Mouse (Mus musculus): ENCODE data around the gene Otud7b.
"Not testable (repeated sequence)": the region's sequence is repeated elsewhere in the genome, so short reads cannot be mapped to it uniquely, and the experiment has no call there.

Otud7b gene

GRCm38 (mm10) chr3:96135011-96135410, 30.7 kb downstream of the Otud7b start:
- DNase-seq (ENCODE audit: low read depth, low spot score), result no peak

DNA sequence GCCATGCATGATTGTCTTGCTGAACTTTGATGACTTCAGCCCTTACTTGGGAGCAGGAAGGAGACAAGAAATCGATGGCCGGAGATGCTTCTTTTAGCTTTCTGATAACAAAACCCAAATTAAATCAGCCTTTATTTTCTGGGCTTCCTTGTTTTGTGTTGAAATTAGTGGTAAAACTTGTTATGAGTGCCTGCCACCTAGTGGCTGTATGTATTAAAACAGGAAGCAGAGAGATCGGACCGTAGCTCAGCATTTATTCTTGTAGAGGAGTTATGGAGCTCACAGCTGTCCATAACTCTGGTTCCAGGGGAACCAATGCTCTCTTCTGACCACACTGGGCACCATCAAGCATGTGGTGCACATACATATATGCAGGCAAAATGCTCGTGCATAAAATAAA, 43.6 kb downstream of the Otud7b start:
- peak; percentile 84 for DNase-seq (ENCODE audit: low read depth, low spot score)

DNA sequence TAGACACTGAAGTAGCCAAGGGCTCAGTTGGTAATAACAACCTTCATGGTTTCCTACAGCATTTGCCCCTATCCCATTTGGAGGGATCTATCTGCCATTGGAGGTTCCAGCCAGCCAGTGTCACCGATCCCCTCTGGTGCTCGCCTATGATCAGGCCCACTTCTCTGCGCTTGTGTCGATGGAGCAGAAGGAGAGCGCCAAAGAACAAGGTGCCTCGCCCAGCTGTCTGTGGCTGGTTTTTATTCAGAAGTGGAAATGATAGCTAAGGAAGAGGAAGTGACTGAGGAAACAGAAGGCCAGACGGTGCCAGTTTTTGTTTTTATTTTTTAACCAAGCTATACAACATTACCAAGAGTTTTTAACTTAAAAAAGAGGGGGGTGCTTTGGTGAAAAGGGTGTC, 47.5 kb downstream of the Otud7b start:
- DNase-seq (ENCODE audit: low read depth, low spot score), result no peak

DNA sequence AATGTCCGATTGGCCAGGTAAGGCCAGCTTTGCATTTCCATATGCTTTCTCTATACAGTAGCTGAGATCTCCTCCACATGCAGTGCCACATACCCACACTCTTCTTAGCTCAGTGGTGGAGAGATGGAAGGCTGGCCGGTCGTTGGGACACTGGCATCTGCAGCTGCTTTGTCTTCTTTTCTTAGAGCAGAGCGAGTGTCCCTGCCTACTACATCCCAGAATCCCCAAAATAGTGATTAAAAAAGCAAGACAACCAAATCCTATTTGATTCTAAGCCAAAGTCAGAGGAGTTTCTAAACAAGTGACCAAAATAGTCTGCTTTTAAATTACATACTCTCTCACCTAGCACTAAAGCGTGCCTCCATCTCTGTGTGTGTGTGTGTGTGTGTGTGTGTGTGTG, 48.3 kb downstream of the Otud7b start:
- peak; percentile 75 for DNase-seq (ENCODE audit: low read depth, low spot score)

GRCm38 (mm10) chr3:96155501-96155900, 51.2 kb downstream of the Otud7b start:
- DNase-seq (ENCODE audit: low read depth, low spot score), result no peak

GRCm38 (mm10) chr3:96159820-96160219, 55.5 kb downstream of the Otud7b start:
- DNase-seq (ENCODE audit: low read depth, low spot score), result no peak

GRCm38 (mm10) chr3:96160222-96160802, 56.0 kb downstream of the Otud7b start:
- peak; percentile 96 for DNase-seq (ENCODE audit: low read depth, low spot score)

DNA sequence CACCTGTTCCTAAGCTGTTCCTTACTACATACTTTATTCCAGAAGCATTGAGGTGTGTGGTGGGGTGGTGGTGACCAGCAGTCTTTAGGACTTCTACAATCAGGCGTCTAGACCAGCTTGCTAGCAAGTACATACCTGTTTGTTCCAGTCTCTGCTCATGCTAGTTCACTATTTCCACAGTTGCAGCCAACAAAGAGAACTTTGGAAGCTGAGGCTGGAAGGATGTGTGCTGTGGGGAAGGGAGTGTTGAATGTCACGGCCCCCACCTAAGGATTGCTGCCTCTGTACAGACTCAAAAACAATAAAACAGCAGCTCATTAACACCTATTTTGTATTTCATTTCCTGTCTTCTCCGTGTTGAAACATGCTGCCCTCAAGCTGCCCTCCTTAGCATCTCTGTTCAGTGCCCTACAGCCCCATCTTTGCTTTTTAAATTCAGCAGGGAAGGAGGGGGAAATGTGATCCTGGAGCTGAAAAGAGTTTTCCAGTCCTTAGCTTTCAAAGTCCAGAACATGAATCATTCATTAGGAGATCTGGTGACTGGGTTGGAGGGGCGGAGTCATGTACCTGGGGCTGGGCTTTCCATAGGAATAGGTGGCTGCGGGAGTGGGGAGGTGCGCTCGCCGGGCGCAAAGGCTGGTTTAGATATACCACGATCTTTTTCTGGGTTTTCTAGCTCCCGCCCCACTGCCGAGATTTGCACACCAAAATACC, 56.6 kb downstream of the Otud7b start:
- DNase-seq (ENCODE audit: low read depth, low spot score), result peak; percentile 91

DNA sequence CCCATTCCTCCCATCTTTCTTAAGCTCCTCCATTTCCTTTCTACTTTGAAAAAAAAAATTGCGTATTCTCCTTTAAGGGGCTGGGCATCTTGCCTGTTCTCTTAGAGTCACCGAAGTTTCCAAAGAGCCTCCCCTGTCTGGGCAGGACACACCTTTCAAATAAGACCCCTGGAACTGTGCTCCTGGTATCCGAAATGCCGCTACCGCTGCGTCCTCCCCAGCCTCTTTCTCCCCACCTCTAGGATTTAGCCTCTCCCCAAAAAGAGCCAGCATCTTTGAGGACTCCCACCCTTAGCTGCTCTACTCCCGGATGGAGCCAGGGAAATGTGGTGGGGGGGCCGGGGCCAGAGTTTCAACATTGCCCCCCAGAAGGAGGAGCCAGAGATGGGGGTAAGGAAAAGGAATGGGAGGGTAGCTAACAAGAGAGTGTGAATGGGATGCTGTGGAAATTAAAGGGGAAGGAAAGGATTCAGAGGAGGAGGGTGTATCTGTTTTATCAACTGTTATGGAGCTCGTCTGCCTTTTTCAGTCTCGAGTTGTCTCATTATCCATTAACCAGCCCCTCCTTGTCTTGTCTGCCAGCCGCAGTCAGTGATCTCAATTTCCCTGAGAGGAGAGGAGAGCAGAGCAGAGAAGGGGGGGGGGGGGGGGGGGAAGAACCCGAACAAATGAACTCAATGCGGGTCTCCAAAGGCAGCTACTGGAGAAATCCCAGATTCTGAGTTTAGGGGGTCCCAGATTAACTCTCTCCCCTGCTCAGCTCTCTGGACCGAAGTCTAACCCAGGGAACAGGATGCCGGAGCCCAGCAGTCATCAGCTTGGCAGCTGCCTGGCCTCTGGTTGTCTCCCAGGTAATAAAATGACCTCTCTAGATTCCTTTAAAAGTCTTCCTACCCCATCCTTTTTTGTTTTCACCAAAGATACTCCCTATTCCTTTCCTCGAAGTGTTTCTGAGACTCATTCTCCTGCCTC, 57.8 kb downstream of the Otud7b start, which contains the start of gene Mtmr11:
Gene Mtmr11, plus strand, starts transcription at position 136 of the 972 bp plus-strand sequence.
- peak; percentile 59 for DNase-seq (ENCODE audit: low read depth, low spot score)

- DNase-seq (ENCODE audit: low read depth, low spot score), result no peak
Measured at GRCm38 (mm10) chr3:96163040-96163439, 58.7 kb downstream of the Otud7b start.

GRCm38 (mm10) chr3:96168466-96169158, 64.3 kb downstream of the Otud7b start:
- no peak for DNase-seq (ENCODE audit: low read depth, low spot score)

- DNase-seq (ENCODE audit: low read depth, low spot score), result no peak
Measured at GRCm38 (mm10) chr3:96170276-96170675, 65.9 kb downstream of the Otud7b start.

DNA sequence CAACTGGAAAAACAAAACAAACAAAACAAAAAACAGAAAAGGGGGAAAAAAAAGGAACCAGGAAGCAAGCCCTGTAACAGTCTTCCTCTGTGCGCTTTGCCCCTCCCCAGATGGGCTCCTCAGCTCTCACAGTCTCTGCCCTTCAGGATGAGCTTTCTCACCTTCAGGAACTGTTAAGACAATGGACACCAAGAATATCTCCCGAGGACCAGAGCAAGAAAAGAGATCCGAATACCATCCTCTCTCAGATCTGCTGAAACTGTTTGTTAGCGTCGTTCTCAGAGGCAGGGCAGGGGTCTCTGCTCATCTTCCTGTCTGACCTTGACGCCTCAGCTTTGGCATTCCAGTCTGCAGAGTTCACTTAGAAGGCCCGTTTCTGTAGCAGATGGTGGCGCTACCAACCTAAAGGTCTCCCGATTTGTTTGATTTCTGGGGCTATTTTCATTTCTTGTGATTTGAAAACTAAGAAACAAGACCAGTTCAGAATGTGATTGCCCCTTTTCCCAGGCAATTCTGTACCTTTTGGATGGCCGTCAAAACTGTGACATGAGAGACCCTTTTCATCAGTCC, 66.7 kb downstream of the Otud7b start:
- DNase-seq (ENCODE audit: low read depth, low spot score), result no peak

DNA sequence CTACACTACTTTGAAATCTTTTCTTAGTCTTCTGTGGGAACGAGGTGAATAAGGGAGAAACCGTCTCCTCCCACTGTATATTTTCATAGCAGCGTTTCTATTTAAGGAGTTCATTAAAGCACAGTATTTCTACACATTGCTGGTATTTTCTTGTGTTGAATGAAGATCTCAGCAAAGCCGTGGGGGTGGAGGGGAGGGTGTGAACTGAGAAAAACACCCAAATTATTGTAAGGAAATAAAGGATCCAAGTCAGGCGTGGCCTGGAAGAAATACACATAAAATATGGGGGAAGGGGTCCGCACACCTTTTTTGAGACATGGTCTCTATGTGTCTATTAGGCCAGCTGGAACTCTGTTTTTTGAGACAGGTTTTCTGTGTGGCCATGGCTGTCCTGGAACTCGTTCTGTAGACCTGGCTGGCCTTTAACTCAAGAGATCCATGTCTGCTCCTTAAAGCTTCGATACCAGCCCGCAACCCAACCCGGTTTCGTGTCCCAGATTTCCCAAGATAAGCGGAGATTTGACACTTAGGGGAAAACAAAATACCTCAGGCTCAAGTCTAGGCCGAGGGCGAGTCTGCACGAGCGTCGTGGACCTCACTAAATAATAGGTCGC, 67.4 kb downstream of the Otud7b start:
- peak; percentile 71 for DNase-seq (ENCODE audit: low read depth, low spot score)

DNA sequence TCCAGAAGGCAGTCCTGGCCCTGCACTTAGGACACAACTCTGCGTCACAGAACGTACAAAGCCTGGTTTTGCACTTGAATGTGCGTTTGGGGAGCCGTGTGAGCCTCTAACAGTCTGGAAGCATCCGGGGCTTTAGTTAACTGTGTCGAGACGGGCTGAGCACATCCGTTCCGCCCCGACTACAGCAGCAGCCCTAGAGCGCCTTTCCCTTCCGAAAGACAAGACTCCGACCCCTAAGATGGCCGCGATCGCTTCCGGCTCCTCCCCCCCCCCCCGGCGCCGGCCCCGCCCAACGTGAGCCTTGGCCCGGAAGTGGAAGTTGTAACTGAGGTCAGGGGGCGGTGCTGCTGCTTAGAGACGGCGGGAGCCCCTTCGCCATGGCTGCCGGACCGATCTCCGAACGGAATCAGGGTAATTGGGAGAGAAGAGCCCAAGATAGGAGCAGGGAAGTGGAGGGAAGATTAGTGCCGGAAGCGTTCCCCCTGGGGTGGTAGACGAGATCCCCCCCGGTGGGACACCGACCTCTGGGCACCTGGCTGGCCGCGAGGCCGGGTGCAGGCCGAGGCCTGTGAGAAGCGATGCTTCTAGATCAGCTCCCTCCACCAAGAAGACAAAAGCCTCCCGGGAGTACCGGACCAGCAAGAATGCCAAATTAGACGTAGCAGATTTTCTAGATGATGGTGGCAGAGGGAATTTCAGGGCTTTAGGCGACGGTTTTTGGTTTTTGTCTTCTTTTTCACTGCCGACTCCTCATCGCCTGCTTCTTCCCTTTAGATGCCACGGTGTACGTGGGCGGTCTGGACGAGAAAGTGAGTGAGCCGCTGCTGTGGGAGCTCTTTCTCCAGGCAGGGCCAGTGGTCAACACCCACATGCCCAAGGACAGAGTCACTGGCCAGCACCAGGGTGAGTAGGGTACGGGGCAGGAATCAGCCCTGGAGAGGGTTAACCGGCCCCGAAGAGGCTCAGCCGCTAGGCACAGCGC, 68.2 kb downstream of the Otud7b start, which contains the start of gene Sf3b4:
Gene Sf3b4, plus strand, starts transcription at position 136 of the 982 bp plus-strand sequence.
- peak; percentile 96 for DNase-seq (ENCODE audit: low read depth, low spot score)

DNA sequence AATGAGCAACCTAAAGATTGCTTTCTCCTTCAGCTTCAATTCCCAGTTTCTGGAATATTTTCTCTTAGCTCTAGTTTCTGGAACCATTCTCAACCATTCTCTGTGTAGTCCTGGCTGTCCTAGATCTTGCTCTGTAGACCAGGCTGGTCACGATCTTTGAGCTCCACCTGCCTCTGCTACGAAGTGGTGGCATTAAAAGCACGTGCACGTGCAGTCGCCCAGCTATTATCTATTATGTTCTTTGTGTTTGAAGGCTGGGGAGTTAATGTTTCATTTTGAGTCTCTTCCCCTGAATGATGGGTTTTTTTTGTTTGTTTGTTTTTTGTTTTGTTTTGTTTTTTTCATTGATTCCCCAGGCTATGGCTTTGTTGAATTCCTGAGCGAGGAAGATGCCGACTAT, 68.9 kb downstream of the Otud7b start:
- DNase-seq (ENCODE audit: low read depth, low spot score), result no peak

- not testable (repeated sequence) for DNase-seq (ENCODE audit: low read depth, low spot score)
Measured at GRCm38 (mm10) chr3:96174042-96174441, 69.7 kb downstream of the Otud7b start.

DNA sequence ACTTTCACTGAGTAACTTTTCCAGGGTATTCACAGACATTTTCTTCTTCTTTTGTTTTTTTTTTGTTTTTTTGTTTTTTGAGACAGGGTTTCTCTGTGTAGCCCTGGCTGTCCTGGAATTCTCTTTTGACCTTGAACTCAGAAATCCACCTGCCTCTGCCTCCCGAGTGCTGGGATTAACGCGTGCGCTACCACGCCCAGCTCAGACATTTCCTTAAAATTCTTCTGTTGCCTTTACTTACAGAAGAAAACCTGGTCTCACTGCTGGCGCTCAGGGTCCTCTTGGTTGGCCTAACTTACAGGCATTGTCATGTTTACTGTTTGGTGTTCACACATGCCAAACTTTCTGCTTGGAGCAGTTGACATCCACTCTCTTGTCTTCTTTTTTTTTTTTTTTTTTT, 70.9 kb downstream of the Otud7b start:
- DNase-seq (ENCODE audit: low read depth, low spot score), result no peak

GRCm38 (mm10) chr3:96178427-96178826, 74.1 kb downstream of the Otud7b start:
- no peak for DNase-seq (ENCODE audit: low read depth, low spot score)

Measured in brain, adult 2 months (tissue).